Mouse (Mus musculus): Measurements from ENCODE around the gene Sec14l4.
"Not testable (repeated sequence)": the region's sequence is repeated elsewhere in the genome, so short reads cannot be mapped to it uniquely, and the experiment has no call there.

Sec14l4 gene

GRCm38 (mm10) chr11:4031126-4031941 is at the start of gene Sec14l4:
TSS of gene Sec14l4 (plus strand) at chr11:4031462.
- no peak for DNase-seq

GRCm38 (mm10) chr11:3981536-3981935 is 49.7 kb upstream of the Sec14l4 start:
- DNase-seq: no peak

- no peak for DNase-seq
Observed at GRCm38 (mm10) chr11:3982275-3983209, 48.7 kb upstream of the Sec14l4 start.

GRCm38 (mm10) chr11:3983291-3983862 is 47.9 kb upstream of the Sec14l4 start, which contains the start of gene Gal3st1:
TSS of gene Gal3st1 (plus strand) at chr11:3983636.
- DNase-seq: no peak

GRCm38 (mm10) chr11:3983863-3984745 is 47.2 kb upstream of the Sec14l4 start:
- DNase-seq: no peak

GRCm38 (mm10) chr11:3989748-3990147 is 41.5 kb upstream of the Sec14l4 start:
- no peak for DNase-seq

GRCm38 (mm10) chr11:3993132-3993531 is 38.1 kb upstream of the Sec14l4 start:
- no peak for DNase-seq

- no peak for DNase-seq
Observed at GRCm38 (mm10) chr11:3993914-3994313, 37.3 kb upstream of the Sec14l4 start.

- DNase-seq: no peak
Observed at GRCm38 (mm10) chr11:3995511-3995910, 35.8 kb upstream of the Sec14l4 start.

GRCm38 (mm10) chr11:3996840-3997239 is 34.4 kb upstream of the Sec14l4 start:
- no peak for DNase-seq

GRCm38 (mm10) chr11:3997978-3998720 is 33.1 kb upstream of the Sec14l4 start:
- DNase-seq: no peak

GRCm38 (mm10) chr11:3999547-3999946 is 31.7 kb upstream of the Sec14l4 start:
- DNase-seq: no peak

- peak in 1 of 2 experiments; percentile 11 for DNase-seq
Observed at GRCm38 (mm10) chr11:4001603-4002002, 29.7 kb upstream of the Sec14l4 start.

GRCm38 (mm10) chr11:4005220-4005805 is 25.9 kb upstream of the Sec14l4 start:
- DNase-seq: no peak

GRCm38 (mm10) chr11:4006462-4006861 is 24.8 kb upstream of the Sec14l4 start:
- no peak for DNase-seq

- no peak for DNase-seq
Observed at GRCm38 (mm10) chr11:4012616-4013015, 18.6 kb upstream of the Sec14l4 start.

- not testable (repeated sequence) for DNase-seq
Observed at GRCm38 (mm10) chr11:4015796-4016195, 15.5 kb upstream of the Sec14l4 start.

GRCm38 (mm10) chr11:4022111-4022510 is 9.2 kb upstream of the Sec14l4 start:
- DNase-seq: not testable (repeated sequence)

- DNase-seq: no peak
Observed at GRCm38 (mm10) chr11:4023321-4023720, 7.9 kb upstream of the Sec14l4 start.

GRCm38 (mm10) chr11:4027066-4027465 is 4.2 kb upstream of the Sec14l4 start:
- no peak for DNase-seq
